Mouse (Mus musculus) ES-E14 (cell line): ENCODE measurements around the gene Zc2hc1c.

Source experiments
- CHD2 ChIP-seq: IDR thresholded peaks from 2 replicates; pipeline ENCODE4 v1.6.1; 2014; ENCODE audit warnings: mild to moderate bottlenecking, low read depth, low read length, inconsistent platforms
- HCFC1 ChIP-seq: IDR thresholded peaks from 2 replicates; pipeline ENCODE4 v1.6.1; 2012; ENCODE audit warnings: low read length, inconsistent platforms, borderline replicate concordance; ENCODE audit not compliant: insufficient read depth
- MAFK ChIP-seq: IDR thresholded peaks from 2 replicates; pipeline ENCODE4 v1.6.1; 2014; ENCODE audit warnings: mild to moderate bottlenecking, low read depth, low read length, inconsistent platforms; ENCODE audit not compliant: insufficient read depth
- ZC3H11A ChIP-seq: IDR thresholded peaks from 2 replicates; pipeline ENCODE4 v1.6.1; 2012; ENCODE audit warnings: low read depth, mild to moderate bottlenecking, inconsistent platforms, low read length, borderline replicate concordance
- ZNF384 ChIP-seq: IDR thresholded peaks from 2 replicates; pipeline ENCODE4 v1.6.1; 2012; ENCODE audit warnings: low read depth, low read length, inconsistent platforms

GRCm38 (mm10) chr12:85284996-85285395, 3.4 kb upstream of the Zc2hc1c start:
- no peak for TF ChIP-seq ZC3H11A
- no peak for TF ChIP-seq MAFK
- no peak for TF ChIP-seq ZNF384
- TF ChIP-seq HCFC1: no peak
- no peak for TF ChIP-seq CHD2
